Mouse (Mus musculus) kidney, adult 18-20 months (tissue): ENCODE measurements around the gene Slc9a3r1.
A peak's percentile ranks its signal among the peaks of the same experiment; 100 is the strongest.

Source experiments
- DNase-seq: peaks from one replicate; pipeline ENCODE4 v3.0.0; 2021

Gene Slc9a3r1

GRCm38 (mm10) chr11:115163568-115164150, 518 bp downstream of the Slc9a3r1 start:
- peak; percentile 57 for DNase-seq

- no peak for DNase-seq
Observed at GRCm38 (mm10) chr11:115164341-115164975, 1.3 kb downstream of the Slc9a3r1 start.

DNA sequence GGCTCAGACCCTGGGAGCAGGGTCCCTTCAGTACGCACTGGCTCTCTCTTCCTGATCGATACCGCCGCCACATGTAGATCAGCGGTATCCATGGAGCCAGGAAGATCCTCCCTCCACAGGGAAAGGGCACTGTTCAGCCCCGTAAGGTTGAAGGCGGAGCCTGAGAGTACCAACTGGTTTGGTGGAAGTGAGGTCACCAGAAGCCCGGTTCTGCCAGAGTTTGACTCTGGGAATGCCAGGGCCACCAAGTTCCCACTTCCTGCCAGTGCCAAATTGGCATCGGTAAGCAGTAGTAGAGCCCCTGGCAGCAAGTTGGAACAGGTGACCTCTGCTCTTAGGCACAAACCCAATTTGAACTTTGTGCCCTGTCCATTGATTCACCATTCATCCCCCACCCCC, 1.8 kb downstream of the Slc9a3r1 start:
- peak; percentile 81 for DNase-seq

GRCm38 (mm10) chr11:115166776-115167175, 3.6 kb downstream of the Slc9a3r1 start:
- DNase-seq, result no peak

- no peak for DNase-seq
Observed at GRCm38 (mm10) chr11:115167631-115168249, 4.6 kb downstream of the Slc9a3r1 start.

GRCm38 (mm10) chr11:115169430-115169829, 6.3 kb downstream of the Slc9a3r1 start:
- no peak for DNase-seq

DNA sequence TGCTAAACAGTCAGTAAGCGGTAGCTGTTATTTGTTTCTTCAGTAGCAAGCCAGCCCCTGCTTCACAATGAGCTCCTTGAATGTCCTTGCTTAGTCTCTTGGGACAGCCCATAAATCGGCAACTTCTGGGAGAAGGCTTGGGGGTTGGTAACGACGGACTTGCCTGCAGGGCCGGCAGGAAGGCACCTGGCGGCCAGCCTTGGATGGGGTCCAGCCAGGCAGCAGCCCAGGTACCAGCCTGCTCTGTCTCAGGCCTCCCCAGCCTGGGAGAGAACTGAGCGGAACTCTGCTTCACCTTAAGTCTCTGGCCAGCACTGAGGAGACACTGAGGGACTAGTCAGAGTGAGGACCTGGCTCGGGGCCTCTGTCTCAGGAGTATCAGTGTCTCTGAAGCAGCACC, 8.0 kb downstream of the Slc9a3r1 start:
- DNase-seq, result peak; percentile 78

GRCm38 (mm10) chr11:115172825-115173287, 9.7 kb downstream of the Slc9a3r1 start:
- DNase-seq, result peak; percentile 74

DNA sequence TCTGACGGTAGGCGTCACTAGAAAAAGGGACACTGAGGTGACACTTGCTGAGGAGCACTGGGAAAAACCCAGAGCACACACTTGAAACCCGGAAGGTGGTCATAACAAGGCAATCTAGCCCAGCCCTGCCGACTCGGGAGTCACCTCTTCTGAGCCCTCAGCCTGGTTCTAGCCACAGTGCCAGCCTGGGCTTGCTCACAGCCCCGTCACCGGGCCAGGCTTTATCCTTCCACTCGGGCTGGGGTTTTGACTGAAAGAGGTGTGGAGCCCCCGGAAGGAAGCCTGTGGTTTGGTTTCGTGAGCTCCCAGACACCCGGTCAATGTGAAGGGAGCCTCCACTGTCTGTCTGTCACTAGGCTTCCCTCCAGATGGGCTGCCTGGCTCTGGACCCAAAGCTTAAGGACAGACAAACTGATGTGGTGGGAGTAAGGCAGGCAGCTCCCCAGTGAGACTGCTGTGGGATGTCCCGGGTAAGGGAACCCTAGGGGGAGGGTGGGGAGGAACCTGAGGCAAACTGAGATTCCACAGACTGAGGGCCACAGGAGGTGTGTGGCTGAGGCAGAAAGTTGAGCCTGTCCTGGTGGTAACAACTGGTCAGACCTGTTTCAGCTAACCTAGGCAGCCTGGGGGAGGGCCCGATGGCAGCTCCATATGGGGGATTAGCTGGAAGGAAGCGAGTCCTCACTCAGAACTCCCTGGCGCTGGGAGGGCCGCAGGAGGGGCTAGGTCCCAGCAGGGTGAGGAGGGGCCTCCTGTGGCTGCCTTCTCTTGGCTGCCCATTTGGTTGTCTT, 10.6 kb downstream of the Slc9a3r1 start:
- DNase-seq, result no peak

GRCm38 (mm10) chr11:115176399-115177190, 13.5 kb downstream of the Slc9a3r1 start:
- no peak for DNase-seq

GRCm38 (mm10) chr11:115177559-115178195, 14.5 kb downstream of the Slc9a3r1 start:
- peak; percentile 79 for DNase-seq

- no peak for DNase-seq
Observed at GRCm38 (mm10) chr11:115178766-115179165, 15.6 kb downstream of the Slc9a3r1 start.

DNA sequence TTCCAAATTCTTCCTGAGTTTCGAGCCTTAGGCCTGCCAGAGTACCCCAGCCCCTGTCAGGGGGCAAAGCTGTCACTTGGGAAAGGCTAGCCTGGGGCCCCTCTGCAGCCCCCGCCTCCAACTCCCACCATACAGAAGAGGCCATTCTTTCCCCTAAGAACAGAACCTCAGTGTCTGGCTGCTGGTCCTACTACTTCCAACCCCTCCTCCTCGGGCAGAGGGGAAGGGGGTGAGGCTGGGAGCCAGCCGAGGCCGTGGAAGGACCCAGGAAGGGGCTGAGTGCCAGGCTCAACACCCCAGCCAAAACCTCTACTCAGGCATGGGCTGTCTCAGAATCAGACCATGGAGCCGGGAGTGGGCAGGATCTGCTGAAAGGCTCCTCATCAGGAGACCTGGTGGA, 16.1 kb downstream of the Slc9a3r1 start:
- no peak for DNase-seq

- DNase-seq, result peak; percentile 68
Observed at GRCm38 (mm10) chr11:115179881-115180280, 16.7 kb downstream of the Slc9a3r1 start.

DNA sequence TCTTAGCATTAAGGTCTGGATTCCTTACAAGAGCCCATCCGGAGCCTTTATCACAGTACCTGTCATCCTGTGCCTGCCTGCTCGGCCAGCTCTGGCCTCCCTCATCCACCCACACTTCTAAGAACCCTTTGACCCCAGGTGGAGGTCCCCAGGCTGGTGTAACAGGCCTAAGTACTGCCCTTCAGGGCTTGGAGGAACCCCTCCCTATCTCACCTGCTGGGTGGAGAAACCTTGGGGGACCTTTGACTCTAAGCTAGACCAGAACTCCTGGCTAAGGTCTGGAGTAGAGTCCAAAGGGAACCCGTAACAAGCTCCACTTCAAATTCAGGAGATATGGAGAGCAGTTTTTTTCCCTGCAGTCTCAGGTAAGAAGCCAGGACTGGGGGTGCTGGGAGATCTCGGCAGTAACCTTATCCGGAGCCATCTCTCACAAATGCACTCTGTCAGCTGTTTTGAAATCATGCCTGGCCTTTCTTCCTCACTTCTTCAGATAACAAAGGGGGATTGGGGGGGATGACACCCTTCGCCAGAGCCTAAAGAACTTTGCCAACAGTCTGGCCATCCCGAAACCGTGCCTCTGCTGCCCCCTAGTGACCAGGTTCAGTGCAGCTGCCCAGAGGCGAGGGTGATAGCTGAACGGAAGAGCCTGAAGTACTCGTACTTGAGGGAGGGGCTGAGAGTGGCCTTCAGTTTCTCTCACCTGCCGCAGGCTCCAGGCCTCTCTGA, 18.9 kb downstream of the Slc9a3r1 start:
- DNase-seq, result peak; percentile 88

DNA sequence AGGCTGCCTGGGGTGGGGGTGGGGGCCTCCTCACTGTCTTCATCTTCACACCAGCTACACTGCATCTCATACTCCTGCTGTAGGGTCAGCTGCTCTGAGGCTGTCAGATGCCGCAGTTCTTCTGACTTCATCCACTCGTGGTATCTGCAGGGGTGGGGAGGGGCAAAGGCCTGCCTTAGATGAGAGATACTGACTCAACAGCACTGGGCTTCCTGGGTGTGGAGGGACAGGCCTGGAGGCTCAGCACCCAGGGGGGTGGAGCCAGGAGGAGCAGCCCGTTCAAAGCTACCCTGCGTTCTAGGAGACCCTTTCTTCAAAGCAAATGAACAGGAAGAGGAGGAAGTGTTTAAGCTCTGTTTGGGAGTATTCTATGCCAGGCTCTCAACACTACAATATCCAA, 21.8 kb downstream of the Slc9a3r1 start:
- DNase-seq, result no peak

GRCm38 (mm10) chr11:115187224-115187639, 24.1 kb downstream of the Slc9a3r1 start, which contains the start of gene Tmem104:
Gene Tmem104, plus strand, starts transcription at chr11:115187487.
- DNase-seq, result peak; percentile 99

DNA sequence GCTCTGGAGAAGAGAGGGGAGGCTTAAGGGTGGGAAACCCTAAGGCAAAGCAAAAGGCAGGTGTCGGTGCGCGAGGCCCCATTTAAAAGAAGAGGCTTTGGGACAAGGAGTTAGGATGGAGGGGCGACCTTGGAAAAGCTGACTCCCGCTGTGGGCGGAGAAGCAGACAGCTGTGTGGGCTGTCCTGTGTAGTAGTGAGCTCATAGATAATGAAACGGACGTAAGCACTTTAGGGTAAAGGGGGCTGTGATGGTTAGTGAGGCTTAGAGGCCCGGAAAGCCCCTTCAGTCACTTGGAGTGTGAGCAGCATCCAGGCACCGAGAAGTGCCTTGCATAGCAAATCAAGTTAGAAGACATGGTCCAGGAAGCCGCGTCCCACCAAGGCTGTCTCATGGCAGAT, 24.6 kb downstream of the Slc9a3r1 start, which contains the start of gene Nat9:
Gene Nat9 (minus strand): TSS at position 167 of the 400 bp plus-strand sequence.
- DNase-seq, result no peak

DNA sequence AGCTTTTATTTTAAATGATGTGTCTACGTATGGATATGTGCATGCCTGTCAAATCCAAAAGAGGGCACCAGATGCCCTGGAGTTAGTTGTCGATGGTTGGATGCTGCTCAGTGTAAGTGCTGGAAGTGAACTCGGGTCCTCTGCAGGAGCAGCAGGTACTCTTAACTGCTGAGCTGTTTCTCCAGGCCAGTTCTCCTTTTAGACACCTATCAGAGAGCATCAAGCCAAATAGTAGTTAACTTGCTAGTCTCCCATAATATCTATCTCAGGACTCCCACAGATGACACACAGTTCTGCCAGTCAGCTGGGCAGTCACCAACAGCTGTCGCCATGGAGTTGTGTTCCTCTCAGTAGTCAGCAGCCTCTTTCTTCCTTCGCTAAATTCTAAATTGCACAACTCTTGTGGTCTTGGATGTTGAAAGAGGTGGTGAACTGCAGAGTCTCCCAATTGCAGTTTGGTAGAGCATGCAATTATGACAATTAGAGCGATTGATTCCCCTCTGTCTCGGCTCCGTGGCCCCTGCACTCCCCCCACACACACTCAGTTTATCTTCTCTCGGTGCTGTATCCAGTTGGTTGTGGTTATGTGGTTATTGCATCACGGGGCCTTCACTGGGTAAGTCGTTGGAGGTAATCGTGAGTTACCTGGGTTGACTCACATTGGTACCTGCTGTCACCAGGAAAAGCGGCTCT, 25.5 kb downstream of the Slc9a3r1 start:
- no peak for DNase-seq

DNA sequence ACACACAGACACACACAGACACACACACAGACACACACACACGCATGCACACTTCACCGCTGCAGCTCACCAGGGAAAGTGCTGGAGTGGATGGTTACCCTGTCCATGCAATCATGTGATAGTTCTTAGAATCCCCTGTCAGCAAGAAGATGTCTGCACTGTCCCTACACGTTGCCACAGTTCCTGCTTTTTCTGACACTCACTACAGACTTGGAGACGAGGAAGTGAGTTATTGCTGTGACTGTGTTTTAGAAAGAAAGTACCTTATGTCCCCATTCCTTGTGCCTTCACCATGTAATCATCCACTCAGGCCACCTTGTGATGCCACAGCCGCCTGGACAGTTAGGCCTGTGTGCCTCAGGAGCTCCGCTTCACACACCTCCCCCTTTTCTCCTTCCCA, 26.2 kb downstream of the Slc9a3r1 start:
- no peak for DNase-seq

DNA sequence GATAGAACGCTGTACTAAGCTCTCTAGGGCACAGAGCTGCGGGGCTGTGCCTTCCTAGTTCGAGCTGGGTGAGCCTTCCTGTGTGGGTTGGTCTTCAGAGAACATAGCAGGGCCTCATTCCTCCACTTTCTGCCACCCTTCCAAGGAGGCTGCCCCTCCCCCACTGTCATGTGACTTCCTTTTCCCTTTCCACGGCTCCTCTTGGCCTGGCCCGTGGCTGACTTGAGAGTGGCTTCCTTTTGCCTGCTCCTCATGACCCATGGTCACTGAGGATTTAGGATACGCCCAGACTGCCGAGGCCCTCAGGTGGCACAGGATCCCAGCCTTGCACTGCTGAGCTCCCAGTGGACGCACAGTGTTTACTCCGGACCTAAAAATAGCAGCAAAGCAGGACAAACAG, 29.0 kb downstream of the Slc9a3r1 start:
- peak; percentile 63 for DNase-seq
